Mouse (Mus musculus) CH12.LX (cell line): ENCODE measurements around the gene Fam90a1a. TPM values are rescaled to one million over a fixed set of nuclear protein-coding genes. Genes with fewer than 3 reads are reported as not detected.
"Not testable (repeated sequence)": the region's sequence is repeated elsewhere in the genome, so short reads cannot be mapped to it uniquely, and the experiment has no call there.

Source experiments
- DNase-seq: peaks from one replicate; pipeline ENCODE4 v3.0.0-alpha.2; 2013; ENCODE audit errors: extremely low read depth
- H3K27ac ChIP-seq: 2 replicates; pipeline ENCODE4 v1.5.1; 2012; ENCODE audit warnings: low read depth, mild to moderate bottlenecking, control low read depth, moderate library complexity; ENCODE audit not compliant: insufficient read depth
- H3K27me3 ChIP-seq: replicated peaks from 2 replicates; pipeline ENCODE3; 2012; ENCODE audit warnings: inconsistent platforms
- H3K36me3 ChIP-seq, 2 experiments: replicated peaks in 1 of 2; 2 replicates each; pipeline versions ENCODE3 to v1.6.1; 2012; ENCODE audit warnings: inconsistent platforms in 1 of 2, low read length in 1 of 2, mild to moderate bottlenecking in 1 of 2, mixed read lengths in 1 of 2, moderate library complexity in 1 of 2; ENCODE audit not compliant: control insufficient read depth in 1 of 2, insufficient read depth in 1 of 2
- H3K4me1 ChIP-seq, 2 experiments: 2 replicates each; pipeline ENCODE4 v1.6.1; 2012; ENCODE audit warnings: inconsistent platforms in 1 of 2, moderate library complexity in 1 of 2; ENCODE audit not compliant: insufficient read depth in 2 of 2, control insufficient read depth in 1 of 2
- H3K4me2 ChIP-seq: 2 replicates; pipeline ENCODE4 v1.6.1; 2012; ENCODE audit warnings: low read depth, mild to moderate bottlenecking, control low read depth; ENCODE audit not compliant: poor library complexity, insufficient read depth, severe bottlenecking
- H3K4me3 ChIP-seq, 3 experiments: fragments of 150-350 bp in 1 of 3; sonication (generic) in 1 of 3; replicated peaks in 1 of 3; 2 replicates each; pipeline versions ENCODE3 to v1.5.1; 2011 to 2012; ENCODE audit warnings: low read depth in 2 of 3, low read length in 2 of 3, mild to moderate bottlenecking in 2 of 3, moderate library complexity in 2 of 3, control low read depth in 1 of 3, improper control_type of control experiment in 1 of 3, inconsistent platforms in 1 of 3, mixed read lengths in 1 of 3; ENCODE audit not compliant: poor library complexity in 1 of 3
- H3K79me2 ChIP-seq: replicated peaks from 2 replicates; pipeline ENCODE4 v1.6.1; 2012; ENCODE audit warnings: mild to moderate bottlenecking, moderate library complexity; ENCODE audit not compliant: control insufficient read depth, poor library complexity, insufficient read depth, severe bottlenecking; ENCODE audit errors: extremely low read depth
- H3K9ac ChIP-seq: 2 replicates; pipeline ENCODE4 v1.6.1; 2012; ENCODE audit warnings: low read depth, mild to moderate bottlenecking, control low read depth, moderate library complexity; ENCODE audit not compliant: insufficient read depth
- H3K9me3 ChIP-seq: replicated peaks from 2 replicates; pipeline ENCODE3; 2012; ENCODE audit warnings: low read length, inconsistent platforms, mixed read lengths
- BHLHE40 ChIP-seq: IDR thresholded peaks from 2 replicates; pipeline ENCODE4 v1.6.1; 2011; ENCODE audit warnings: mild to moderate bottlenecking, low read depth, low read length, improper control_type of control experiment
- CTCF ChIP-seq, 2 experiments: IDR thresholded peaks in 1 of 2; conservative IDR thresholded peaks in 1 of 2; 2 replicates each; pipeline ENCODE4 v1.5.1; 2011 to 2012; ENCODE audit warnings: low read depth in 2 of 2, low read length in 2 of 2, improper control_type of control experiment in 1 of 2, inconsistent platforms in 1 of 2, mild to moderate bottlenecking in 1 of 2, moderate library complexity in 1 of 2
- E2F4 ChIP-seq: IDR thresholded peaks from 2 replicates; pipeline ENCODE4 v1.6.1; 2011; ENCODE audit warnings: low read depth, low read length, improper control_type of control experiment; ENCODE audit not compliant: insufficient replicate concordance
- ELF1 ChIP-seq: IDR thresholded peaks from 2 replicates; pipeline ENCODE4 v1.6.1; 2014; ENCODE audit warnings: low read depth, mild to moderate bottlenecking, inconsistent platforms, low read length, improper control_type of control experiment
- HCFC1 ChIP-seq: IDR thresholded peaks from 2 replicates; pipeline ENCODE4 v1.6.1; 2012; ENCODE audit warnings: low read depth, mild to moderate bottlenecking, inconsistent platforms, low read length, improper control_type of control experiment
- IRF4 ChIP-seq: IDR thresholded peaks from 2 replicates; pipeline ENCODE4 v1.6.1; 2014; ENCODE audit warnings: low read depth, mild to moderate bottlenecking, inconsistent platforms, low read length, improper control_type of control experiment
- JUND ChIP-seq: conservative IDR thresholded peaks from 2 replicates; pipeline ENCODE4 v1.6.1; 2011; ENCODE audit warnings: low read depth, low read length, improper control_type of control experiment
- MEF2A ChIP-seq: IDR thresholded peaks from 2 replicates; pipeline ENCODE4 v1.6.1; 2014; ENCODE audit warnings: low read depth, mild to moderate bottlenecking, inconsistent platforms, low read length, improper control_type of control experiment, borderline replicate concordance
- MXI1 ChIP-seq: IDR thresholded peaks from 2 replicates; pipeline ENCODE4 v1.6.1; 2011; ENCODE audit warnings: mild to moderate bottlenecking, low read depth, low read length, improper control_type of control experiment
- POLR2A ChIP-seq: IDR thresholded peaks from 2 replicates; pipeline ENCODE4 v1.6.1; 2011; ENCODE audit warnings: low read depth, mild to moderate bottlenecking, improper control_type of control experiment, low read length
- POLR2AphosphoS2 ChIP-seq: IDR thresholded peaks from 2 replicates; pipeline ENCODE4 v1.6.1; 2011; ENCODE audit warnings: low read depth, low read length, improper control_type of control experiment
- RCOR1 ChIP-seq: conservative IDR thresholded peaks from 2 replicates; pipeline ENCODE4 v1.6.1; 2012; ENCODE audit warnings: low read depth, mild to moderate bottlenecking, inconsistent platforms, low read length, improper control_type of control experiment
- SIN3A ChIP-seq: IDR thresholded peaks from 2 replicates; pipeline ENCODE4 v1.6.1; 2012; ENCODE audit warnings: low read length, improper control_type of control experiment, inconsistent platforms
- SMC3 ChIP-seq: IDR thresholded peaks from 2 replicates; pipeline ENCODE4 v1.6.1; 2011; ENCODE audit warnings: low read depth, low read length, improper control_type of control experiment
- TCF12 ChIP-seq: IDR thresholded peaks from 2 replicates; pipeline ENCODE4 v1.6.1; 2014; ENCODE audit warnings: low read depth, mild to moderate bottlenecking, inconsistent platforms, low read length, improper control_type of control experiment
- ZMIZ1 ChIP-seq: IDR thresholded peaks from 2 replicates; pipeline ENCODE4 v1.6.1; 2012; ENCODE audit warnings: low read depth, mild to moderate bottlenecking, inconsistent platforms, low read length, improper control_type of control experiment
- dilution Hi-C: fragments of 300-500 bp; cut with MboI; formaldehyde crosslinking; loops from 2 replicates; pipeline ENCODE4 v1.14.3; 2020; ENCODE audit warnings: low sequenced_read_pairs; ENCODE audit not compliant: extremely low pct_unique_long_range_greater_than_20kb, extremely low pct_ligation_motif_present
- in situ Hi-C: fragments of 300-500 bp; cut with MboI; formaldehyde crosslinking; loops from 3 replicates; pipeline ENCODE4 v1.14.3; 2019; ENCODE audit warnings: low sequenced_read_pairs, low pct_ligation_motif_present, low pct_unique_long_range_greater_than_20kb, mixed read lengths
- polyA plus RNA-seq: library from polyadenylated mRNA; unstranded; fragments of >175 nt; gene quantifications from 2 replicates; pipeline ENCODE4 v1.2.1, GENCODE M21; 2012; ENCODE audit warnings: low read depth; ENCODE audit not compliant: insufficient read length
- total RNA-seq, 2 experiments: library from RNA; depleted of rRNA; stranded (reverse); fragments of 300-350 nt in 1 of 2; fragments of >200 nt in 1 of 2; gene quantifications; 2 replicates each; pipeline ENCODE4 v1.2.3; 2012 to 2014

The Fam90a1a gene
- total and polyA plus RNA-seq, 3 experiments, result not detected

DNA sequence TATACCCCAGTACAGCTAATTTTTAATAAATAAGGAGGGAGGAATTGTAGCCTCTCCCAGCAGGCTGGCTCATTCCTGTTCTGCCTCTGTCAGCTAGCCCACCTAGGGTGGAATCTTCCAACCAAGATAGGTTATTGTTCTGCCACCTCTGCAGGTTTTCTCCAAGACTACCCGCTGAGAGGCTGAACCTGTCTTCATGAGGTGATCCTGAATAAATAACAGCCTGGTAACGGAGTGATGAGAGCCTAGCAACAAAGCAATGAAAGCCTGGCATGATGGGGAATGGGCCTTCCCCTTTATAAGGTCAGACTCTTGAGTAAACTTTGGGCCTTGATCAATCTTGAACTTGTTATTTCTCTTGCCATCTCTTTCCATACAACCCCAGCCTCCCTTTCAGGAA, 46.0 kb upstream of the Fam90a1a start:
- TF ChIP-seq RCOR1 (no peak), IRF4 (no peak), E2F4 (no peak), POLR2A (no peak), SIN3A (no peak)
- TF ChIP-seq, all 38 proteins: peak for 0
- H3K9me3 ChIP-seq, result no peaks in the 10 kb centered on the region
- no peak overlapping the region for H3K4me2 ChIP-seq
- in situ Hi-C loops, result no loop called here
- H3K9ac ChIP-seq, result no peak overlapping the region
- no peak overlapping the region for H3K27ac ChIP-seq
- H3K4me1 ChIP-seq, result no peaks in the 10 kb centered on the region
- H3K79me2 ChIP-seq, result no peaks in the 10 kb centered on the region
- dilution Hi-C loops, result no loop called here
- no peak overlapping the region for H3K4me3 ChIP-seq
- H3K27me3 ChIP-seq, result peaks cover 46% of the 10 kb centered on the region
- H3K36me3 ChIP-seq, result no peaks in the 10 kb centered on the region
- DNase-seq, result no peak

GRCm38 (mm10) chr8:21915625-21916024, 42.9 kb upstream of the Fam90a1a start:
- H3K36me3 ChIP-seq, result no peaks in the 10 kb centered on the region
- H3K4me1 ChIP-seq, result no peaks in the 10 kb centered on the region
- H3K4me3 ChIP-seq, result no peak overlapping the region
- no peak for TF ChIP-seq ZMIZ1
- no peak for TF ChIP-seq MEF2A
- no peak for TF ChIP-seq BHLHE40
- TF ChIP-seq CTCF (conservative IDR thresholded peaks at IDR 0.05 in 1 of 2, IDR thresholded peaks at IDR 0.05 in 1 of 2; ENCODE audit: low read depth in 2 of 2, low read length in 2 of 2), result no peak
- no peak for TF ChIP-seq ELF1
- no peak for TF ChIP-seq SIN3A
- no peak for TF ChIP-seq JUND
- no peak for TF ChIP-seq SMC3
- no peak for TF ChIP-seq POLR2AphosphoS2
- no peak for TF ChIP-seq TCF12
- no peak for TF ChIP-seq MXI1
- TF ChIP-seq HCFC1, result no peak
- no peak for TF ChIP-seq RCOR1
- no peak overlapping the region for H3K4me2 ChIP-seq
- no peak overlapping the region for H3K27ac ChIP-seq
- in situ Hi-C loops (no loop called here), dilution Hi-C loops (no loop called here)
- H3K27me3 ChIP-seq, result peaks cover 62% of the 10 kb centered on the region
- no peaks in the 10 kb centered on the region for H3K9me3 ChIP-seq
- no peak overlapping the region for H3K9ac ChIP-seq
- no peaks in the 10 kb centered on the region for H3K79me2 ChIP-seq
- DNase-seq, result no peak

- peaks cover 41% of the 10 kb centered on the region for H3K27me3 ChIP-seq
- H3K27ac ChIP-seq, H3K4me2 ChIP-seq, DNase-seq, H3K79me2 ChIP-seq, H3K9me3 ChIP-seq, in situ Hi-C loops, H3K4me1 ChIP-seq, dilution Hi-C loops, H3K4me3 ChIP-seq, H3K9ac ChIP-seq, H3K36me3 ChIP-seq: not testable (repeated sequence)
Measured at GRCm38 (mm10) chr8:21930754-21931153, 27.8 kb upstream of the Fam90a1a start.
